Mouse (Mus musculus) thymus, postnatal 10 days (tissue): ENCODE data around the gene Elmo3.
"Not testable (repeated sequence)": the region's sequence is repeated elsewhere in the genome, so short reads cannot be mapped to it uniquely, and the experiment has no call there.

ENCODE experiments used
- DNase-seq, 2 experiments: peaks; one replicate each; pipeline ENCODE4 v3.0.0; 2021; ENCODE audit warnings: low spot score in 2 of 2

Elmo3 gene

DNA sequence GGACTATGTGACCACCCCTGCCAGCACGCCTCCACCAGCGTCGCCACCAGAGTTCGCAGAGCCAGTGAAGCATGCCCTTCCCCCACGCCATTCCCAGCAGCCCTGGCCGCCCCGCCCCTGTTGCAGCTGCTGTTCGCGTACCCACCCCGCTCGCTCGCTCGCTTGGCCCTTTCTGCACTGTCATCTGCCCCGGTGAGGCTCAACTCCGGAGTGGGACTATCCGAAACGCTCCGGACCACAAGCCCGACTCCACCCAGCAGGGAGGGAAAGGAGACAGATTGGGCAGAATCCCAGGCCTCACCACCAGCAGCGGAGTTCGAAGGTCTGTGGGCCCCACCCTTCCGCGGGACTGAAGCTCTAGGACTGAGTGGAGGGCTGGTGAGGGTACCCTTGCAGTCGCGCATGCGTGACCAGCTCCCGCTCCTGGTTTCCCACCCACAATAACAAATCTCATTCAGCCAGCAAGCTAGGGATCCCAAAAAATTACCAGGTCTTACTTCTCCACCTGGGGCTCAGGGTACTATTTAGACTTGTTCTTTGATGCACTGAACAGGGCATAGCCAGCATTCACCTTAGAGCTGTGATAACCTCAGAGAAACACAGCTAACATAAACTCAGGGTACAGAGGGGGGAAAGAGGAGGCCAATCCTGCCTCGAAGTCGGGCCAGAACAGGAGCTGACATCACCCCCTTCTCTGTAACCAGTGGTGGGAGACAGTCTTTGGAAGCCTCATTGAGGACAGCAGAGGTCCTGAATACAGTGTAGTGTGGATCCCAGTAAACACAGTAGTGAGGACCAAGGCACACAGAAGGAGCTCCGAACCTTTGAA lies 28.9 kb upstream of the Elmo3 start:
- peak in 1 of 2 experiments; percentile 36 for DNase-seq

DNA sequence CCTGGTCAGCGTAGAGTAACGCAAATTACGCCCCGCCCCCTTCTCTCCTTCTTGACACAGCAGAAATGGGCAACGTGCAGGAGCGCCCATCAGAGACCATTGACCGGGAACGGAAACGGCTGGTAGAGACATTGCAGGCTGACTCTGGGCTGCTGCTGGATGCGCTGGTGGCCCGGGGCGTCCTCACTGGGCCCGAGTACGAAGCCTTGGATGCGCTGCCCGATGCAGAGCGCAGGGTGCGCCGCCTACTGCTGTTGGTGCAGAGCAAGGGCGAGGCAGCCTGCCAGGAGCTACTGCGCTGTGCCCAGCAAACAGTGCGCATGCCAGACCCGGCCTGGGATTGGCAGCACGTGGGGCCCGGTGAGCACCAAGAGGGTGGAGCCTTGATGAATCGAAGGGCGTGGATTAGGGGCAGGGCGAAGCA lies 26.5 kb upstream of the Elmo3 start:
- DNase-seq, result no peak

DNA sequence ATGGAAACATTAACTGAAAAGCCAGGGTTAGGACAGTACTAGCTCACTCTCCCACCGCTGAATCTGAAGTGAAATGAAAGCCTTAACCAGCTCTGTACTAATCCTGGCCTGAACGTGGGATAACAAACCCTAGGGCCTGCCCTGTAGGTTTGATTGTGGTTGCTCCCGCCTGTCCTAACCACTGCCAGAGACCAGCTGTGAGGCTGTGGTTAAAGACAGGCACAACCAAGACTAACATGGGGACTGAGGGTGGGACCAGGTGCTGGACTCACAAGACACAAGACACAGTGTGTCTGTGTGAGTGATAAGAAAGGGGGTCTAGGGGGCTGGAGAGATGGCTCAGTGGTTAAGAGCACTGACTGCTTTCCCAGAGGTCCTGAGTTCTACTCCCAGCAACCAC lies 24.8 kb upstream of the Elmo3 start:
- no peak for DNase-seq

DNA sequence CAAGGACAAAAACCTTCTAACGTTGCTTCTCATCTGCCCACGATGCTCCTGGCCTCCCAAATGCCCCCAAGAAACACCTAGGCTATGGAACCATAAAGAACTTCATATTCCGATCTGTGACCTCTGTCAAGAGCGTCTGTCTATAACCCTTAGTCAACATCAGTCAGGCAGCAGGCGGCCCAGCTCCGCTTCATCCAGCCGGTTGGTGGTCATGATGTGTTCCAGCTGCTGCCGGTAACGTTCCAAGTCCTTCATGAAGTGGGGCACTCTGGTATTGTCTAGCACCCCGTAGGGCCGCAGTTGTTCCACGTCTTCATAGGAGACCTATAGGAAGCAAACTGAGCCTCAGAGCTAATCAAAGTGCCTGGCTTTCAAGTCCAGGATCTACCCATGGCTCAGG lies 23.6 kb upstream of the Elmo3 start:
- no peak for DNase-seq

- no peak for DNase-seq
These were observed 23.2 kb upstream of the Elmo3 start for GRCm38 (mm10) chr8:105282239-105282638.

DNA sequence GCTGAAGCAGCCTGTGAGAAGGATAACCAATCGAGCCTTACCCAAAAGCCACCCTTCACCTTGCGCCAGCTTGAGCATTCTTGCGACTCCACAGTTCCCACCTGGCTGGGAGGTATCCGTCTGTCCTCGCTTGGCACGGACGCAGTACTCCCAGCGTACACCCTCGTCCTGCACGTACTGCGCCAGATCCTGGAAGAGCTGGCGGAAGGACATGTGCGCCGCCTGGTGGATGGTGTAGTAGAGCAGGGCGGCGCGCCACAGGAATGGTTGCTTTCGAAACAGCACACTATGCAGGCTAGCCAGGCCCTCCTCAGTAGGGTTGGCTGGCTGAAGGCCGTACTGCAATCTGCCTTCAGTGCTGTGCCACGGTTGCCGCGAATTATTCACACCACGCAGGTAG lies 22.3 kb upstream of the Elmo3 start:
- DNase-seq, result peak in 1 of 2 experiments; percentile 57

DNA sequence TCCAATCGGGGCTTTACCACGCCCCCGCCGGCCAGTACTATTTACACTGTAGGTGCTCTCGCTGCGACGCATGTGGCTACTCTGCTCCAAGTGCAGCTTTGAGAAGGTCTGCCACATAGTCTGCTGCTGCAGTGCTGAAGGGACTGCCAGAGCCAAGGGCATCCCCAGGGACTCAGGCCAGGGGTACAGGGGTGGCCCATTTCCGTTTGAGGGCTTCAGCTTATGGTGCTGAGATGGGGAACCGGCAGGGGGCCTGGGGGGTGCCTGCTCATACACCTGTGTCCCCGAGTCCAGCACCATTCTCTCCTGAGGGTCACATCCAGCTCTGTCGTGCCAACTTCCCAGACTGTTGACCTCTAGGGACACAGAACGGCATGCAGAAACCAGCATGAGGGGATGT lies 19.9 kb upstream of the Elmo3 start:
- DNase-seq, result no peak

DNA sequence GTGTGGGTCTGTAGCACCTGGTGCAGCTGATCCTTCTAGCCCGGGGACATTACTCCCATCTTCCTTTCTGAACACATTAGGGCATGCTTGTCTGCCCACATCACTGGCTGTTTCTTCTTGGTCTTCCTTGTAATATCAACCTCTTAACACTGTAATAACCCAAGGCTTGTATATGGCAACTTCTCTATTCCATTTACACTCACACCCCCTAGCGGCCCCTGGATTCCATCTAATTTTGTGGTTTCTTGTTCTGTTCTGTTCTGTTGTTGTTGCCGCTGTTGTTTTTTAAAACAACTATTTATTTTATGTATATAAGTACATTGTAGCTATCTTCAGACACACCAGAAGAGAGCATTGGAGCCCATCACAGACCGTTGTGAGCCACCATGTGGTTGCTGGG lies 18.5 kb upstream of the Elmo3 start:
- DNase-seq, result no peak

GRCm38 (mm10) chr8:105288231-105288630 lies 17.2 kb upstream of the Elmo3 start:
- no peak for DNase-seq

- DNase-seq, result peak; percentile 94 to 97
These were observed 16.3 kb upstream of the Elmo3 start for GRCm38 (mm10) chr8:105288958-105289732.

DNA sequence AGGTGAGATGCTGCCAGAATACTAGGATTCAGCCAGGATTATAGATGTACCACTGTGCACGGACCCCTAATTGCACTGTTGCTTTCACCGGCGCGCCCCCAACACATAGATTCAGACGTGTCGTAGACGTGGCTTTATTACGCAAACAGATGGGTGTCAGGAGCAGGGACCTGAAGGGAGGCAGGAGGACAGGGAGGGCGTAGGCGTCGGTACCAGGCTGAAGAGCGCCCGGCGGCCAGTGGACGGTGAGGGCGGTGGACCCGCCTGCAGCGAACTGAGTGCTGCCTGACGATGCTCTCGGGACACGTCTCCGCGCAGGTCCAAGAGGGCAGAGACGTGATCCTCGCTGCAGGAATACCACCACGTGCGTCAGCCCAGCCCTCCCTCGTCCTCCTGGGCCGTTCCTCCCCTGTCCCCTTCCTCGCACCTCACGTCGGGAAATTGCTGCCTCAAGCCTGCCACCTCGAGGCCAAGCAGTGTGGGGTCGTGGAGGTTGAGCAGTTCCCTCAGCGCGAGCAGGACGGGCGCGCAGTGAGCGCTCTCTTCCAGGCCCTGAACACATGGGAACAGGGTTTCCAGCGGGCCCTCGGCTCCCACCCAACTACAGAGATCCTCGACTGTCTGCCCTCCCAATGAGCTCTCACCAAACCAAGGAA lies 15.5 kb upstream of the Elmo3 start, which contains the start of gene 4931428F04Rik:
4931428F04Rik (minus strand) TSS at position 60 of the 656 bp plus-strand sequence.
- DNase-seq, result peak; percentile 55 to 58

- peak; percentile 80 to 95 for DNase-seq
These were observed 14.7 kb upstream of the Elmo3 start for GRCm38 (mm10) chr8:105290554-105291314.

- DNase-seq, result not testable (repeated sequence)
These were observed 14.0 kb upstream of the Elmo3 start for GRCm38 (mm10) chr8:105291364-105291763.

- not testable (repeated sequence) for DNase-seq
These were observed 13.6 kb upstream of the Elmo3 start for GRCm38 (mm10) chr8:105291802-105292201.

DNA sequence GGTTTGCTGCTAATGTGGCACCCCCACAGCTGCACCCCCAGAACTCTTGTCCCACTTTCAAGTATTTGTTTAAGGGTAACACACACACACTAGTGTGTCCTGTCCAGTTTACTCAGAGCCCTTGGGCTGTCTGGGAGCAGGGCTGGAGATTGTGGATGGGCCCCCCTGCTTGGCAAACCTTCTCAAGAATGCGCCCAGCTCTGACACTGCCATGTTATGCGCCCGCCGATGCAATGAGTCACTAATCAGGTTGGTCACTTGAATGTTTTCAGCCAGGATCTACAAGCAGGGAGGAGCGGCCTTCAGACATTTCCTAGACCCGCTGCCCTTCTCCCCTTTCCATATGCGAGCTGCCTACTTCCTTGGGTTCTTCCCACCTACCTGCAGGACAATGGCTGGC lies 12.9 kb upstream of the Elmo3 start:
- DNase-seq, result no peak

- DNase-seq, result no peak
These were observed 12.0 kb upstream of the Elmo3 start for GRCm38 (mm10) chr8:105293405-105293804.

- DNase-seq, result no peak
These were observed 10.6 kb upstream of the Elmo3 start for GRCm38 (mm10) chr8:105294776-105295175.

DNA sequence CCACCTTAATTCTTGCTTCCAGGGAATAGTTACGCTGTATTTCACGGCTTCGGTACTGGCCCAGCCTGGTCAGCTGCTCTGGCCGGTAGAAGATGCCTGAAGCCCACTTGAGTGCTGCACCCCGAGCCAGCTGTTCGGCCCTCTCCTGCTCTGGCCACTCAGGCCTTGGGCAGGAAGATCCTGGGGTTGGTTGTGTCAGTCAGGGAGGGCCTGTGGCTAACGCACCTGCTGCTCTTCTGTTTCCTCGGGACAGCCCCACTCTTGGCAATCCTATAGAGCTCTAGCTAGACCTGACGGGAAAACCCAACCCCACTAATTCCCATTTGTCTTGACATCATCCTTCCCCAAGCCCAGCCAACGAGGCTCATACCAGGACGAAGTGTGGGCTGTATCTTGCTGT lies 10.1 kb upstream of the Elmo3 start:
- DNase-seq, result no peak

GRCm38 (mm10) chr8:105295895-105296573 lies 9.4 kb upstream of the Elmo3 start, which contains the start of gene Exoc3l:
Gene Exoc3l (minus strand): TSS chr8:105296101.
- no peak for DNase-seq

DNA sequence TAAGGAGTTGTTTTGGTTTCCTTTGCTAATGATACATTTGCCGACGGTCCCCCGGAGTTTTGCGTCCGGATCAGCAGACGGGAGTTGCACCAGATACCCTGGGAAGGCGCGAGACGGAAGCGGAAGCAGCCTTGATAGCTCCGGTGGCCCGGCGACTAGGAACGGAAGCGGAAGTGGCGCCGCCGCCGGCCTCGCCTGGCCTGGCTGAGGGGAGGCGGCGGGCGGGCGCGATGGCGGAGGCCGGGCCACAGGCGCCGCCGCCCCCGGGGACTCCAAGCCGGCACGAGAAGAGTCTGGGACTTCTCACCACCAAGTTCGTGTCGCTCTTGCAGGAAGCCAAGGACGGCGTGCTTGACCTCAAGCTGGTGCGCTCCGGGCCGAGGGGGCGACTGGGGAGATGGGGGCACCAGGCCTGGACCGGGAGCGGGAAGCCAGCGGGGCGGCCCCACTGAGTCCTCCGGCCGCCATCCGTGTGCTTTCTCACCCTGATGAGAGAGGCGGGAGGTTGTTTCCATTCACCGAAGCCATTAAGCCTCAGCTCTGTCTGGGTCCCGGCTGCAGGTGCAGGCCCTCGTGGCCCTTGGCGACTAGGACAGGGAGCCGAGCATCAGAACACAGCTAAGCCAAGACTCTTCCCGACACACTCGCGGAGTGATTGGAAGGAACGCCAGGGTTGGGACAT lies 7.7 kb upstream of the Elmo3 start, which contains the start of gene E2f4:
E2f4 (plus strand) TSS at position 153 of the 682 bp plus-strand sequence.
- peak; percentile 82 to 88 for DNase-seq
